Mouse (Mus musculus): ENCODE results near the gene Fa2h. TPM values are rescaled to one million over a fixed set of nuclear protein-coding genes. Genes with fewer than 3 reads are reported as not detected.

Fa2h gene
- polyA plus RNA-seq, 1 experiment: 0.69 TPM

GRCm38 (mm10) chr8:111300597-111301546, 92.8 kb downstream of the Fa2h start:
- peaks cover 3% of the 10 kb centered on the region for H3K4me1 ChIP-seq (ENCODE audit: control insufficient read depth, insufficient read depth, low read length)
- peaks cover 12% of the 10 kb centered on the region for H3K36me3 ChIP-seq (ENCODE audit: control insufficient read depth, insufficient read depth, low read length, poor library complexity, severe bottlenecking)
- peak overlapping the region; percentile 74 for H3K4me3 ChIP-seq (ENCODE audit: low read depth, low read length)
- H3K27me3 ChIP-seq (ENCODE audit: control insufficient read depth, insufficient read depth, low read length, poor library complexity, severe bottlenecking): no peaks in the 10 kb centered on the region
- TF ChIP-seq EP300 (IDR thresholded peaks at IDR 0.05; ENCODE audit: insufficient read depth, low read depth, low read length): no peak
- peak; percentile 30 for TF ChIP-seq CTCF (IDR thresholded peaks at IDR 0.05; ENCODE audit: low read depth, low read length)
- H3K9ac ChIP-seq (ENCODE audit: low read depth, poor library complexity, severe bottlenecking): peak overlapping the region; percentile 89
- H3K27ac ChIP-seq (ENCODE audit: insufficient read depth, low read length): peak overlapping the region; percentile 94
- H3K9me3 ChIP-seq (replicated peaks; ENCODE audit: control insufficient read depth, insufficient read depth, low read length, poor library complexity, severe bottlenecking): no peaks in the 10 kb centered on the region

GRCm38 (mm10) chr8:111299821-111300568, 93.6 kb downstream of the Fa2h start, which contains the start of gene Rfwd3:
Rfwd3 (minus strand) TSS chr8:111300222.
- no peak for TF ChIP-seq CTCF (IDR thresholded peaks at IDR 0.05; ENCODE audit: low read depth, low read length)
- TF ChIP-seq POLR2A (IDR thresholded peaks at IDR 0.05; ENCODE audit: insufficient read depth, low read length): peak; percentile 25
- no peak for TF ChIP-seq EP300 (IDR thresholded peaks at IDR 0.05; ENCODE audit: insufficient read depth, low read depth, low read length)
- Histone ChIP-seq H3K4me3 (ENCODE audit: low read depth, low read length) (peak within 1 kb of the TSS; percentile 78), H3K27me3 (ENCODE audit: control insufficient read depth, insufficient read depth, low read length, poor library complexity, severe bottlenecking) (no peaks in the 10 kb centered on the region), H3K27ac (ENCODE audit: insufficient read depth, low read length) (peak within 1 kb of the TSS; percentile 94), H3K36me3 (ENCODE audit: control insufficient read depth, insufficient read depth, low read length, poor library complexity, severe bottlenecking) (peaks cover 19% of the 10 kb centered on the region), H3K9me3 (replicated peaks; ENCODE audit: control insufficient read depth, insufficient read depth, low read length, poor library complexity, severe bottlenecking) (no peaks in the 10 kb centered on the region), H3K9ac (ENCODE audit: low read depth, poor library complexity, severe bottlenecking) (peak within 1 kb of the TSS; percentile 93), H3K4me1 (ENCODE audit: control insufficient read depth, insufficient read depth, low read length) (peaks cover 2% of the 10 kb centered on the region)

- peak overlapping the region; percentile 93 for H3K9ac ChIP-seq (ENCODE audit: low read depth, poor library complexity, severe bottlenecking)
- H3K4me1 ChIP-seq (ENCODE audit: control insufficient read depth, insufficient read depth, low read length): peaks cover 2% of the 10 kb centered on the region
- TF ChIP-seq CTCF (IDR thresholded peaks at IDR 0.05; ENCODE audit: low read depth, low read length) (no peak), POLR2A (IDR thresholded peaks at IDR 0.05; ENCODE audit: insufficient read depth, low read length) (no peak), EP300 (IDR thresholded peaks at IDR 0.05; ENCODE audit: insufficient read depth, low read depth, low read length) (no peak)
- H3K36me3 ChIP-seq (ENCODE audit: control insufficient read depth, insufficient read depth, low read length, poor library complexity, severe bottlenecking): peaks cover 25% of the 10 kb centered on the region
- H3K9me3 ChIP-seq (replicated peaks; ENCODE audit: control insufficient read depth, insufficient read depth, low read length, poor library complexity, severe bottlenecking): no peaks in the 10 kb centered on the region
- H3K27me3 ChIP-seq (ENCODE audit: control insufficient read depth, insufficient read depth, low read length, poor library complexity, severe bottlenecking): no peaks in the 10 kb centered on the region
- peak overlapping the region; percentile 58 for H3K27ac ChIP-seq (ENCODE audit: insufficient read depth, low read length)
- H3K4me3 ChIP-seq (ENCODE audit: low read depth, low read length): peak overlapping the region; percentile 78
These were observed 94.2 kb downstream of the Fa2h start for GRCm38 (mm10) chr8:111299363-111299820.

GRCm38 (mm10) chr8:111298011-111298410, 95.6 kb downstream of the Fa2h start:
- Histone ChIP-seq H3K4me1 (ENCODE audit: control insufficient read depth, insufficient read depth, low read length) (peaks cover 2% of the 10 kb centered on the region), H3K4me3 (ENCODE audit: low read depth, low read length) (no peak overlapping the region), H3K36me3 (ENCODE audit: control insufficient read depth, insufficient read depth, low read length, poor library complexity, severe bottlenecking) (peaks cover 38% of the 10 kb centered on the region), H3K27me3 (ENCODE audit: control insufficient read depth, insufficient read depth, low read length, poor library complexity, severe bottlenecking) (no peaks in the 10 kb centered on the region), H3K27ac (ENCODE audit: insufficient read depth, low read length) (no peak overlapping the region), H3K9me3 (replicated peaks; ENCODE audit: control insufficient read depth, insufficient read depth, low read length, poor library complexity, severe bottlenecking) (no peaks in the 10 kb centered on the region), H3K9ac (ENCODE audit: low read depth, poor library complexity, severe bottlenecking) (peak overlapping the region; percentile 26; the same call in 1 of the 2 replicates)
- TF ChIP-seq EP300 (IDR thresholded peaks at IDR 0.05; ENCODE audit: insufficient read depth, low read depth, low read length) (no peak), POLR2A (IDR thresholded peaks at IDR 0.05; ENCODE audit: insufficient read depth, low read length) (no peak), CTCF (IDR thresholded peaks at IDR 0.05; ENCODE audit: low read depth, low read length) (no peak)

Other genes with a start within 250 kb of the Fa2h start
- 76.3 and 78.3 TPM in 2 replicates for gene Glg1, start 134.6 kb downstream of the Fa2h start, polyA plus RNA-seq (2011; ENCODE audit: insufficient read depth, insufficient read length, low read depth, missing spikeins)
- gene Rfwd3, start 93.6 kb downstream of the Fa2h start, polyA plus RNA-seq (2011; ENCODE audit: insufficient read depth, insufficient read length, low read depth, missing spikeins): 76.1 and 80.6 TPM in 2 replicates
- gene Mlkl, start 55.6 kb downstream of the Fa2h start, polyA plus RNA-seq (2011; ENCODE audit: insufficient read depth, insufficient read length, low read depth, missing spikeins): 0.61 and 1.3 TPM in 2 replicates
- 16.8 and 17.2 TPM in 2 replicates for gene Wdr59, start 128.3 kb upstream of the Fa2h start, polyA plus RNA-seq (2011; ENCODE audit: insufficient read depth, insufficient read length, low read depth, missing spikeins)
- gene Znrf1, start 142.3 kb upstream of the Fa2h start, polyA plus RNA-seq (2011; ENCODE audit: insufficient read depth, insufficient read length, low read depth, missing spikeins): 37.7 and 38.5 TPM in 2 replicates
- gene Ldhd, start 236.6 kb upstream of the Fa2h start, polyA plus RNA-seq (2011; ENCODE audit: insufficient read depth, insufficient read length, low read depth, missing spikeins): 1.1 and 1.7 TPM in 2 replicates
- gene Zfp1, start 249.6 kb upstream of the Fa2h start, polyA plus RNA-seq (2011; ENCODE audit: insufficient read depth, insufficient read length, low read depth, missing spikeins): 21.2 and 22.3 TPM in 2 replicates